Mouse (Mus musculus): ENCODE measurements around the gene Lrrfip1.

- TF ChIP-seq CTCF (IDR thresholded peaks at IDR 0.05; ENCODE audit: control insufficient read depth, insufficient read depth, low read length) = no peak
- TF ChIP-seq POLR2A (IDR thresholded peaks at IDR 0.05; ENCODE audit: borderline replicate concordance, control insufficient read depth, low read depth, low read length) = no peak
These were observed 94.8 kb downstream of the Lrrfip1 start for GRCm38 (mm10) chr1:91093296-91093695.

Measured in bone marrow, adult 2 months (tissue).